Mouse (Mus musculus): ENCODE measurements around the gene Ppp1r27.
"Not testable (repeated sequence)": the region's sequence is repeated elsewhere in the genome, so short reads cannot be mapped to it uniquely, and the experiment has no call there.

The Ppp1r27 gene

DNA sequence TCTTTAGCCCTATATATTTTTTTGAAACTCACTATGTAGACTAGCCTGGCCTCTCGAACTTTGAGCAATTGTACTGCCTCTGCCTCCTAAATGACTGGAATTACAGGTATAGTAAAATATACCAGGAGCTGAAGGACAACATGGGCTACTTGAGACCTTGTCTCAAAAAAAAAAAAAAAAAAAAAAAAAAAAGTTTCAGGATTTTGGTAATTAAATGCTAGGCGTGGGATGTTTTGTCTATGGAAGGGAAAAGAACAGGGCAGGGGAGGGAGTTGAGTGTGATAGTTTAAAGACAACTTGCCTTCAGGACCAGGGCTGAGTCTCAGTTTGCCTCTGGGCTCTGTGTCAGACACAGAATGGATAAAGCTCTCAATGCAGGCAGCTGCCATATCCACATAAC, 24.1 kb upstream of the Ppp1r27 start:
- DNase-seq, result no peak

DNA sequence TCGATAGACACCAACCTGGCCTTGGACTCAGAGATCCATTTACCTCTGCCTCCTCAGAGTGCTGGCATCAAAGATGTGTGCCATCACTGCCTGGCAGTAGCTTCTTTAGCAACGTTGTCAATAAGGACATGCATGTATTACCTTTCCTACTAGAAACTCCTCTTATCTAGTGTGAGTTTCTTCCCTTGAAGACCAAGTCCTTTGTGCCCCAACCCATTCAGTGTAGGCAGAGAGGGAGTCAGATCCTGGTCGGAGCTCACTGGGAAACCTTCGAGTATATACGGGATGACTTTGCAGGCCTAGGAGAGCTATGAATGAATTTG, 23.3 kb upstream of the Ppp1r27 start:
- no peak for DNase-seq

DNA sequence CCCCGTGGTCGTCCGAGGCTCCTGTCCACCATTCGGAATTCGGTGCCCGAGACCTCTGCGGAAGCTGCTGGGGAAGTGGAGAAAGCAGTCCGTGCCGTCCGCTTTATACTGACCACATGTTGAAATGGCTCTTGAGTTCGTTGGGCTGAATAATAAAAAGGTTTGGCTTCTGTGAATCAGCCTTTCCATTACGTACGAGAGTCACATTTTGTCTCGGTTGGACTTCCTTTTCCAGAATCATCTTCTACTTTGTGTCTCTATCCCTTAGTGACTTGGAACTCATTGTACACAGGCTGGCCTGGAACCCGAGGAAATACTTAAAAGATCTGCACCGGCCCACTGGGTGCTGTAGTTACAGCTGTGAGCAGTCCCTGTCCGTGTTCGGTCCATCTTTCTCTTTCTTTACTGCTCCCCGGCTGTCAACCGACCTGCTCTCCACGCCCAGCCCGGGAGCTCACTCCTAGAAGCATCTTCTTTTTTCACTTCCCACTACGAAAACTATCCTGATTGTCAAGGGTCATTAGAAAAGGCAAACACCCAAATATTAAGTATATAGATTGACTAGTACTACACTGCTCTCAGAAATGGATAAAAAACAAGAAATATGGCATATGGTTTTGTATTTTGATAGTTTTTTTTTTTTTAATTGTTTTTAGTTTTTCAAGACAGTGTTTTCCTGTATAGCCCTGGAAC, 22.8 kb upstream of the Ppp1r27 start:
- no peak for DNase-seq

DNA sequence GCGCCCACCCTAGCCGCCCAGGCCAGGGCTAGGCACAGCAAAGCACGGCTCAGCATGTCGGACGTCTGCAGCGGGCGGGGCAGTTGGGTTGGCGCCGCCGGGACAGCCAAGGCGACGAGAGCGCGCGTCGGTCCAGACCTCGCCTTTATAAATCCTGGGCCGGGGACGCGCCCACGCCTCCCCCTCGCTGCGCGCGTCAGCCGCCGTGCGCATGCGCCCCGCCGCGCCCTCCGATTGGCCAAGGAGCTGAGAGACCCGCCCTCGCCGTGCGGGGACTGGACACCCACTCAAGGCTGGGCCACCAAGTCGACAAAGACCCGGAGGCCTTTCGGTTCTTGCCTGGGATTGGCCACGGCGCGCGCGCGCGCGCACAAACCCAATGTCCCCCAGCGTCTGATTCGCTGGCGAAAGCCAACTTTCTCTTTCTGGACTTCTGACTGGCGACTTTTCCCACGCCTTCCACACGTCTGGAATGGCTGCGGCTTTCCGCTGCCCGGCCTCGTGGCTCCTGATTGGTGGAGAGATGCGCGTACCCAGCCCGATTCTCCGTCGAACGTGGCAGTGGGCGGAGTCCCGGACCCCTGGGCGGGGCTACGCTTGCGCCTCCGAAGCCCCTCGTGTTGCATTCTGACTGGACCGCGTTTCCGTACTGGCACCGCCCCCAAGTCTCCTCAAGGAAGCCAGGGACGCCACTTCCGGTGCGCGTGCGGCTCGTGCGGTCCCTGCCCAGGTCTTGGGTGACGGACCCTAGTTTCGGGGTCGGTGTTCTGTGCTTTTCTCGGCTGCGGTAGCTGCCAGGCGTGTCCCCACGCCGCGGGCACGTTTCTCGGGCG, 22.0 kb upstream of the Ppp1r27 start, which contains the start of gene P4hb:
Gene P4hb, minus strand, starts transcription at position 502 of the 833 bp plus-strand sequence.
- DNase-seq, result peak; percentile 100

DNA sequence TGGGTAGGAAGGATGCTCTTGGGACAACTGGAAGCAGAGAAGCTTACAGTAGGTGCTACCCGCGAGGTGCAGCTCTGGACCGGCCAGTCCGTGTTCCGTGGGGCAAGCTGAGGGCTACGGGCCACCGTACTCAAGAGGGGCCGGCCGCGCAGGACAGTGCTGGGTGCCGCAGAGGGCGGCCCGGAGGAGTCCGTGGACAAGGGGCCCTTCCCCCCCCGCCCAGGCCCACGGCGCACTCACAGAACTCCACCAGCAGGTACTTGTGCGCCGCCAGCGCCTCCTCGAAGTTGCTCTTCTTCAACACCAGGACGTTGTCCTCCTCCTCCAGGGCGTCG, 21.5 kb upstream of the Ppp1r27 start:
- DNase-seq, result no peak

DNA sequence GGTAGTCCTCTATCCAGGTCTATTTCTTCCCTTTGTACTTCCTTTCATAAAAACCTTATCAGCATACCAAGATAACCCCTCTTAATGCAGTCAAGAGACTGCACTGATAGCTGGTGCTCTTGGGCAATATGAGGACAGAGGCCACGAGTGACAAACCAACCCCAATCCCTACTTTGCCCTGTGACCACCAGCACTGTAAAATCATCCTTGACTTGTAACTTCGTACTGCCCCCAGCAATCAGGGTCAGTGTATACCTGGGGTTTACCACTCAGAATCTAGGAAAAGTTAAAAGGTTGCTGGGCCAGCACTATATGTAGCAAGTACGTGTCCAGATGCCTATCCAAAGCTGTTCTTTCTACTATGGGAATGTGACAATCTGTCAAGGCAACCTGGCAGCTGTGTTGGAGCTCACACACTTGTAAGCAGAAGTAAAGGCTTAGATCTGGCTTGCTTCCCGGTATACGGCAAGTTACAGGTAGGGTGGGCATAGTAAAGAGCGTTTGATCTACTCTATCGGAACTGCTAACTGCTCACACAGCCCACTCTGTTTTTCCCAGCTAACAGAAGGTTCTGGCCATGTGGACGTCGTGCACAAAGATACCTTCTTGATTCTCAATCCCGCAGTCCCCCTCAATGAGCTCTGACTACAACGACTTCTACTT, 21.0 kb upstream of the Ppp1r27 start:
- no peak for DNase-seq

DNA sequence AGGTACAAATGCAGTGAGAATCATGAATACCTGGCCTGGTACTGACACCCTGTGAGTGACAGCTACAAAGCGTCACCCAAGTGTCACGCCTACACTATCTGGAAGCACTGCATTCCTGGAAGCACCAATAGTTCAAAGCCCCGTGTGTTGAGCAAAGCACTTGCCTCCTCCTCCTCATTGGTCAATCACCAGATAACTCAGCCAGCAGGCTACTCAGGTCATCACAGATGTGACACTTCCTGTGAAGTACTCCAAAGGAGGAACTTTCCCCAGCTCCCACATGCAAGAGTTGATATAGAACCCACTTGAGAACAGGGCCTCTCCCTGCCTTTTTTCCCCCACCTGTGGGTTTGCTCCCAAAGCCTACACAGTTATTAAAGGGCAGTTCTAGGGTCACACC, 20.2 kb upstream of the Ppp1r27 start:
- no peak for DNase-seq

DNA sequence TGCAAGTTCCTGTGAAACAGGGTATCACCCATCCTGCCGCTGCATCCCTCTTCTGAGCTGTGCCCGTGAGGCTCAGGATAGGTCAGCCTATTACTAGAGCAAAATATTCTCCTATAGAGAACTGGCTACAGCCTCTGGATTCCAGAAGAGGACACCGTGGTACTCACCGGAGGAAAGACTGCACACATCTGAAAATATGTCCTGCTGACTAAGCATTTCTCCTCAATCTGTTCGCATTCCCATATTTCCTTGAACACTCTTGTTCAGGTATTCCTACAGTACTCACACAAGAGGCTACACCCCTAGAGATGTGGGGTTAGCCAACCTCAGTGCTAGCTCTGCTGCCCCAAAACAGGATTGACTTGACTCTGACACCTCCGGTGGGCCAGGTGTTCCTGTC, 17.4 kb upstream of the Ppp1r27 start:
- no peak for DNase-seq

DNA sequence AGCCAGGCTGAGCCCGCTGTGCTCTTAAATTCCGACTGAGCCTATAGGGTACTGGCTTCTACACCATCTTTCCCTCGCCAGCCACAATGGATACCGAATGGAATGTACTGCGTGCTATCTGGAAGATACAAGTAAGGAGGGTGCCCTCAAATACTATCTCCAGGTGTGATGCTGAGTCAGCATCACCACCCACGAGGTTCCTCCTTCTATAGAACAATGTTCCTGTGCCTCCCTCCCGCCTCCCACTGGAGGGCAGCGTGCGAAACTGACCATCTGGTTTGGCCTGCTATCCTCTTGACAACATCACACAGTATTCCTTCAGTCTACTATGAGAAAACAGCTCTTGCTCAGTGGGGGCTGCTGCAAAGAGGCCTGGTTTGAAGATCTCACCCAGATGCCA, 14.2 kb upstream of the Ppp1r27 start:
- DNase-seq, result no peak

DNA sequence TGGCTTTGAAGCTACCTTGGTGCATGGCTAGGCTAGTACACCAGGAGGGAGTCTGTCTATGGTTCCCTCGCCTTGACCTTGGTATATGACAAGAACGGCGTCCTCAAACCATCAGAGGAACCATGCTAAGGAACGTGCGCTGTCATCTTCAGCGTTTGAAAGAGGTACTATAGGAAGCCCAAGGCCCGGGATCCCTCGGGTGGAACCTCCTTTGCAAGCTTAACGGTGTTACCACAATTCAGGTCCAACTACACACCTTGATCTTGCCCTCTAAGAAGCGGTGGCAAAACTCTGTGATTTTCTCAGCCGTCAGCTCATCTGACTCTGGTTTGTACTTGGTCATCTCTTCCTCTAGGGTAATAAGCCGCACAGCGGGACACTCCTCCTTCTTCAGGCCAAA, 12.0 kb upstream of the Ppp1r27 start:
- DNase-seq, result no peak

DNA sequence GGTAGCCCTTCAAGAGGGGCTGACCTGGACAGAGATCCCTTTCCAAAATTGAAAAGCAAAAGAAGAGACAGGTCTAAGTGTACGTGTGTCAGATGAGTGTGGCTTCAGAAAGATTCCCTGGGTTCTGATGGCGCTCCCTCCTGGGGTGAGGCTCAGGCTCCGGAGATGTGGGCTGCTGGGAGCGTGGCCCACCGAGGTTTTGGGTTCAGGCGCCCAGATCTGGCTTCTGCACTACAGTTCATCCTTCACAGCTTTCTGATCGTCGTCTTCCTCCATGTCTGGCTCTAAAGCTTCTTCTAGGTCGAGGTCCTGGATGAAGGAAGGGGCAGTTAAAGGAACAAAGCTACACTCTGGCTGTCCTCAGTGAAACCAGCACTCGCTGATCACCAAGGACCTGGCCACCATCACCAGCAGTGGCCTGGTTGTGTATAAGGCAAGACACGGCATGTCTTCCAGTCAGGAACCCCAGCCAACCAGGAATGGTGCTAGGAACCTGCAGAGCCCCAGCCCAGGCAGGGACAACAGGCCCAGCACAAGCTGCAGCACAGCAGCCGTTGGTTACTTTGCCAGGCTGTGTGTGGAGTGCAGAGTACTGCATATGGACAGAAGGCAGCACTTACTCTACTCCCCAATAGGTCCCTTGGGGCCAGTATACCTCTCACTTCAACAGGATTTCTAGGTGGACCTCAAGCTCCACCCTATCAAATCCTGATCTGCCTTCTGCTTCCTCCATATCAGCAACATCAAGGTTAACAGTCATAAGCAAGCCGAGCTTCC, 10.2 kb upstream of the Ppp1r27 start:
- DNase-seq, result no peak

DNA sequence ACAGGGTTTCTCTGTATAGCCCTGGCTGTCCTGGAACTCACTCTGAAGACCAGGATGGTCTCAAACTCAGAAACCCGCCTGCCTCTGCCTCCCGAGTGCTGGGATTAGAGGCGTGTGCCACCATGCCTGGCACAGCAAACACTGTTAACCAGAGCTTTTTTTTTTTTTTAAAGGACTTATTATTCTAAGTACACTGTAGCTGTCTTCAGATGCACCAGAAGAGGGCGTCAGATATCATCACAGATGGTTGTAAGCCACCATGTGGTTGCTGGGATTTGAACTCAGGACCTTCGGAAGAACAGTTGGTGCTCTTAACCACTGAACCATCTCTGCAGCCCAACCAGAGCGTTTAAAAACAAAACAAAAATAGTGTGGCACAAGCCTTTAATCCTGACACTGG, 7.9 kb upstream of the Ppp1r27 start:
- not testable (repeated sequence) for DNase-seq

DNA sequence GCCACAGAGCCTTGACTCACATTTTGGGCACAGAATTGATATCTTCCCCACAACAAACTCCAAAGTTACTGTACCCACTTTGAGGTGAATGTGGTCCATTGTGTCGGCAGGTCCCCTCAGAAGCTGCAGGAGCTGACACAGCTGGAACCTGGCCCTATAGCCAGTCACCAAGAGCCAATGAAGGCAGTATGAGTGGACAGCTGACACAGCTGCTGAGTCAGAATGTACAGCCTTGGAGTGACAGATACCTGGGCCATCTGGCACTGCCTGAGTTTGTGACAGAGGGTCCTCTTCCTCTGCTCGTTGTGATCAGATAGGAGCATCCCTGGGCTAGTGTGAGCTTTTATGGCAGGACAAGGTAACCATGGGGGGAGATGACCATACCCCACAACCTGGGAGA, 4.3 kb upstream of the Ppp1r27 start:
- no peak for DNase-seq

DNA sequence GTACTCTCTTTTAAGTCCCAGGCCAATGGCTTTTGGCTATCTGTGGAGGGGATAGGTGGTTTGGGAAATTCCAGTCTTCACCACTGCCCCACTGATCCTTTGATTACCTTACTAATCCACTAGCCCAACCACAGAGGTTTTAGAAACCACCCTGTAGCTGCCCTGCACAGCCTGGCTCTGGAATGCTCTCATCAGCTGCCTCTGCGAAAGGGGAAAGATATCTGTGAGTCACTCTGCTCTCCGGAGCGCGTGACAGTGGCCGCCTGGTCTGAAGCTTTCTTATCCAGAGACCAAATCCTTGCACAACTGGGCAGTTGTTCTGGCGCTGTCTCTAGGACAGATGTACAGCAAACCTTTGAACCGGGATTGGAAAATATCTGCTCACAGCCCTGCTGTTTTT, 3.9 kb upstream of the Ppp1r27 start:
- no peak for DNase-seq

DNA sequence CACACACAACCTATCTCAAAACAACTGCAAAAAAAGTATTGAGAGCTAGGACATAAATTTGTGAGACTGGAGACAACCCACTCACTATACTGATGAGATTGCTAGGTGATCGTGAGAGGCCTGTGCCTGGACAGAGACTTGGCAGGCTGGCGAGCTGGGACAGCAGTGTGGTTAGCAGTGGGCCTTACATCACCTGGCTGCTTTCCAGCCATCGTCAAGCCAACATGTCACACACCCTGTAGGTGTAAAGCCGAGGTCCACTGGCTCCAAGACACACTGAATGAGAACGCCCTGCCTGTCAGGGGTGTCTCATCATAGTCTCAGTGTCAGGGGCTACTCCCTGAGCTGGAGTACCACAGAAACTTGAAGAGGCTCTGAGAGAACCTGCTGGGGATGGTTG, 1.8 kb upstream of the Ppp1r27 start:
- DNase-seq, result no peak

DNA sequence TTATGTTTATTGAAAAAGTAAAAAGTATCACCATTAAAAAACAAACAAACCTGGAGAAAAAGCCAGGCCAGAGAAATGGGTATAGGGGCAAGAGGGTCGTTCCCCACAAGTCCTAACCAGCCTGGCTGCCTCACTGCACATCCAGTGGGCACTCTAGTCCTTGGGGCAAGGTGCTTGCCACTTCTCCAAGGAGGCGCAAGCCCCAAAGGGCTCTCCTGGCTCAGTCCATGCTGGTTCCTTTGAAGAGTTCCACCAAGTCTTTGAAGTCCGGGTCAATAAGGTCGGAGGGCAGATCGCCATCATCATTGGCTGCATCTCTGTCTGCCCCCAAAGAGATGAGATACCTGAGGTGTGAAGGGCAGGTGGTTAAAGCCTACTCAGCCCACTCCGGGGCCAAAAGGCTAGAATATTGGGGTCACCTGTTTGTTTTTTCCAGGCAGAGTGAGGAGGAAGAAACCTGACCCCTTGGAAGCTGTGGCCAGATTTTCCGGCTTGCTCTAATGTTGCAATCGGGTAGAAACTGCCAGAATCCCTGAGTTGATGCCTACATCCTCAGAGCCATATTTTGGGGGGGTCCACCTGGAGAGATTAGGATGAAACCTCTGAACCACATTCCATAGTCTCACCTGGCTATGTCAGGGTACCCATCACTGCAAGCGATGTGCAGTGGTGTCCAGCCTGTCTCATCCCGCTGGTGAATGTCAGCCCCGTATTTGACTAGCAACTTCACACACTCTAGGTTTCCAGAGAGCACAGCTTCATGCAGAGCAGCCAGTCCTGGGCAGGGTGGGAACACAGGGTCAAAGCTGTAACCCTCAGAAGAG, 734 bp downstream of the Ppp1r27 start:
- no peak for DNase-seq

DNA sequence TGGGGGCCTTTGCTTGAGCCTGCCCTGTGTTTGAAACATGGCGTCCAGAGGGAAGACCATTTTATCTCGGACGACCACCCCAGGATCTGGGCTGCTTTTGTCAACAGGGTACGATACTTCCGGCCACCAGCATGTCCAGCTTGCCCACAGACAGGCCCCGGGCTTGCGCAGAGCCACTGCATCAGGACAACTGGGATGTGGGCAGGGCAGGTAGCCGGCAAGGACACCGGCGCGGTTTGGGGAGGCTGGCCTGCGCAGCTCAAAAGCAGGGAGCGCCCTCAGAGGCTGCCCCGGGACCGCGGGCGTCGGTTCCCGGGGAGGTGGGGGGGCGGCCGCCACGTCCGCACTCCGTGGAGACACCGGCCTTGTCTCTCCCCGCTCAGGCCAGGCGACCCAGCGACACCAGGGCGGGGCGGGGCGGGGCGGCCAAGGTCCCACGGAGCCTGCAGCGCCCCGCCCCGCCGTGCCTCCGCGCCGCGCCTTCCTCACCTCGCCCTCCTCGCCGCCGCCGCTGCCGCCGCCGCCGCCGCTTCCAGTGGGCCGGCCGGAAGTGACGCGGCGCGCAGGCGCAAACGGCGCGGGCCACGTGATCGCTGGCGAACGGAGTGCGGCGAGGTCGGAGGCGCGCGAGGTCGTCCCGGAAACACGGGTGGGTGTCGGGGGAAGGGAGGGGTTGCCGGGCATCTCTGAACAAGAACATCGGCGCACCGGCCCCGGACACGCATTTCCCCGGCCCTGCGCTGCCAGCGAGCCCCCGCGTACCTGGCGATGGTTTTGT, 1.6 kb downstream of the Ppp1r27 start, which contains the start of gene Mcrip1:
Gene Mcrip1, minus strand, starts transcription at position 560 of the 778 bp plus-strand sequence.
- DNase-seq, result peak; percentile 95 to 97

DNA sequence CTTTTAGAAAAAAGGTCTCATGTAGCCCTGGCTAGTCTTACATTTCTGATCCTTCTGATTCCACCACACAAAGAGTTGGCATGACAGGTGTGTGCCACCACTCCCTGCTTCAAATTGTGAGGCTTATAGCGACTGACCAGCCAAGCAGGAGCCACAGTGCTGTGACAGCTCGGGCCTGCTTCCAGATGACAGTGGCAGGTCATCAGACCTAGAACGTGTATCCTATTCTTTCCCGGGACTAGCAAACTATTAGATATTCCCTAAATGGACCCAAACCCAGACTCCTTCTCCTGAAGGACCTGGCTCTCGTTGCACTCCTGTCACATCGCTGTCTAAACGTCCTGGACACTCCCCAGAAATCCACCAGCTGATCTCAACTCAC, 2.2 kb downstream of the Ppp1r27 start:
- no peak for DNase-seq

DNA sequence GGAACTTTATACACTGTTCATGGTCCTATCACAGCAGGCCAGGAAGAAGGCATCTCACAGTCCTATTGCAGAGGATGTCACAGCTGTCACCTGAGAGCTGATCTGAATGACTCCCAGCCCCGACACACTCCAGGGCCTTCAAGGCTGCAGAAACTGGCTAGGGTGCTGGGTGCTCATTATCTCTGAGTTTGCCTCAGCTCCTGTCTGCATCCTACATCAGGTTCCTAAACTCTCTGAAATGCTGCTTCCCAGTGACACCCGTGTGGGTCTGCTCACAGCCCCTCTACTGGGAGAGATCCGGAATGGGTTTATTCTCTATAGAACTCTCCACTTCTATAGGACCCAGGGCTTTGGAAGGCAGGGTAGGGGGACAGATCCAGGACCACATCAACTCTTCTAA, 2.7 kb downstream of the Ppp1r27 start:
- DNase-seq, result no peak

DNA sequence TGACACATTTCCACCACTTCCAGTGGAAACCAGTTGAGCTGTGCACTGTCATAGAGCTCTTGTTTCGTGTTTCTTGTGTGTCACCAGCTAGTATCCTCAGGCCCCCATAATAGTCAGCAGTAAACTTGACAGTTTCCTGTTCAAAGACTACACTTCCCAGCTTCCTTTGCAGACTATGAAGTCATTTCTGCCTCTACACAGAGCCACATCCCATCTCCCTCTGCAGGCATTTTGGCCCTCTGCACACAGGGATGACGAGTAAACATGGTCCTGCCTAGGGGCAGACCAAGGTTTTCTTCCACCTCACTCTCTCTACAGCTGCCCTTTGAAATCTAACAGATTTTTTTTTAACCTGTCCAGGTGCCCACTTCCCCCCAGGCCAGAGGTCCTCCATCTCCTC, 3.5 kb downstream of the Ppp1r27 start:
- DNase-seq, result no peak

DNA sequence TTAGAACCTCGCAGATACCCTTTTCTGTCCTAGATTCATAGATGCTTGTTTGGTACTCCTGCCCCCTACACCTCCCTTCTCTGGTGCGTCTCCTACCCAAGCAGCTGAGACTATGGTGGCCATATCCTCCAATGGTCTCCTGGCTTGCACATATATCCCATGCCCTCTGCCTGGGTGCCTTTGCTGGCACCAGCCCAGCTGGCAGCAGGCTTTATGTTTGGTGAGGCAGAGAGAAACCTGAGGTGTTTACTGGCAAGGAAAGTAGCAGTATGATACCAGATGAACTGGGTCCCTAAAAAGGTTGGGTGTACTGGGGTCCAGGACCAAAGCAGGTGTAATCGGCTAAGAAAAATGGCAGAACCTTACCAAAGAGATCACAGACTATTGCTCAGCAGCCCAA, 5.0 kb downstream of the Ppp1r27 start:
- DNase-seq, result peak; percentile 49 to 80

DNA sequence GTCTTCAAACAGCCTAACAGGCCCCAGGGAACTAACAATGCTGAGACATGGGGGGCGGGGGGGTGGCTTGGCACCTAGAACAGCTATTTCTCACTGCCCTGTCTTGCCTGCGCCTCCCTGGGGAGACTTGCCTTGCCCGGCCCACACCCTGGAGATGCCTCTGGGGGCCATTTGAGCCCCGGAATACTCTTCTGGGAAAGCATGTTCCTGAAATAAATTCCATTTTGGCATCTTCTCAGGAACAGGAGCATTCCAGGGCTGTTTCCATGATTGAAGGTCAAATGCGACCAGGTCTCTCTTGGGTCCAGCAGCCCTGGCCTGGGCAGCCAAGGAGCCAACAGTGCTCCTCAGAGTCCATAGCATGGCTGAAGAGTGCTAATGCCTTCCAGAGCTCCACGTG, 8.6 kb downstream of the Ppp1r27 start:
- DNase-seq, result peak in 1 of 2 experiments; percentile 60

Measured in kidney, postnatal 25 days (tissue).